Mouse (Mus musculus) heart, adult 2 months (tissue): ENCODE data around the gene Golga1.

Experiments
- CTCF ChIP-seq: fragments of 200-600 bp; IDR thresholded peaks from 2 replicates; pipeline ENCODE4 v1.8.1; 2022; ENCODE audit warnings: antibody characterized with exemption, mild to moderate bottlenecking, moderate library complexity
- EP300 ChIP-seq: fragments of 200-500 bp; IDR thresholded peaks from 2 replicates; pipeline ENCODE4 v1.6.1; 2011; ENCODE audit warnings: low read depth, low read length, control low read depth; ENCODE audit not compliant: insufficient read depth
- POLR2A ChIP-seq: fragments of 200-500 bp; IDR thresholded peaks from 2 replicates; pipeline ENCODE4 v1.6.1; 2011; ENCODE audit warnings: mild to moderate bottlenecking, low read depth, low read length, control low read depth; ENCODE audit not compliant: insufficient read depth

- TF ChIP-seq CTCF = no peak
- TF ChIP-seq EP300 = no peak
- TF ChIP-seq POLR2A = no peak
Observed at GRCm38 (mm10) chr2:38969650-38970049, 95.7 kb downstream of the Golga1 start.
